Mouse (Mus musculus) megakaryocyte, embryonic 14.5 days (primary cell): ENCODE results near the gene Gm2000.

Experiments
- FLI1 ChIP-seq: IDR thresholded peaks from 2 replicates; pipeline ENCODE4 v1.6.1; 2012; ENCODE audit warnings: low read length, inconsistent platforms, mixed read lengths
- GATA1 ChIP-seq: IDR thresholded peaks from 3 replicates; pipeline ENCODE4 v1.6.1; 2012; ENCODE audit warnings: mixed read lengths, low read length, inconsistent platforms, borderline replicate concordance

DNA sequence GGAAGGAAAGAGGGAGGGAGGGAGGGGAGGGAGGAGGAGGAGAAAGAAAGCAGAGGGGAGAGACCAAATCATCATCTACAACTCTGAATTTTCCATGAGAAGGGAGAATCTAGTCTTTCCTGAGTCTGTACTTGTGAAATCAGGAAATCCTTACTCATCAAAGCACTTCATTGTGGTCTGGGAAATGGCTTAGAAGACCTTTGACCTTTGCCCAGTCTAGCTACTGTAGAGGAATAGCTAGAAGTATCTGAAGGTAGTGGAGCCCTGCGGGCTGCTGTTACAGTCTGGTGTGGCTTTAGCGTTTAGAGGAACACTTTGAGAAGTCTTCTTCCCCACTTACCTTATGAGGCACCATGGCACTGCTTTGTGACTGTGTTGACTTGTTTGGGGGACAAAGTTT lies 36.7 kb downstream of the Gm2000 start:
- TF ChIP-seq FLI1 (no peak), GATA1 (no peak)
